Mouse (Mus musculus) forebrain, postnatal 0 days (tissue): Measurements from ENCODE around the gene Kdm4d. TPM values are rescaled to one million over a fixed set of nuclear protein-coding genes. Genes with fewer than 3 reads are reported as not detected.
"Not testable (repeated sequence)": the region's sequence is repeated elsewhere in the genome, so short reads cannot be mapped to it uniquely, and the experiment has no call there.

Source experiments
- ATAC-seq: fragments of 200-750 bp; cut with Nextera tagmentation; 2 replicates; pipeline ENCODE4 v1.8.0; 2017; ENCODE audit warnings: mild to moderate bottlenecking, moderate library complexity
- DNase-seq: peaks from one replicate; pipeline ENCODE4 v3.0.0-alpha.2; 2015
- H3K27ac ChIP-seq: fragments of 300-500 bp; sonication (generic); 2 replicates; pipeline ENCODE4 v1.5.1; 2014; ENCODE audit warnings: low read depth, mild to moderate bottlenecking, antibody characterized with exemption, low read length, moderate library complexity, mixed read lengths
- H3K27me3 ChIP-seq: fragments of 300-500 bp; sonication (generic); 2 replicates; pipeline ENCODE4 v1.6.1; 2014; ENCODE audit warnings: mild to moderate bottlenecking, low read length, mixed read lengths; ENCODE audit not compliant: insufficient read depth
- H3K36me3 ChIP-seq: fragments of 300-500 bp; sonication (generic); 2 replicates; pipeline ENCODE4 v1.6.1; 2014; ENCODE audit warnings: mild to moderate bottlenecking, moderate library complexity; ENCODE audit not compliant: insufficient read depth
- H3K4me1 ChIP-seq: fragments of 300-500 bp; sonication (generic); 2 replicates; pipeline ENCODE4 v1.6.1; 2014; ENCODE audit warnings: antibody characterized with exemption; ENCODE audit not compliant: insufficient read depth
- H3K4me2 ChIP-seq: fragments of 300-500 bp; sonication (generic); 2 replicates; pipeline ENCODE4 v1.6.1; 2014; ENCODE audit warnings: low read depth, mild to moderate bottlenecking, moderate library complexity
- H3K4me3 ChIP-seq: fragments of 300-500 bp; sonication (generic); 2 replicates; pipeline ENCODE4 v1.5.1; 2014; ENCODE audit warnings: low read depth, low read length, mixed read lengths
- H3K9ac ChIP-seq: fragments of 300-500 bp; sonication (generic); 2 replicates; pipeline ENCODE4 v1.6.1; 2014; ENCODE audit warnings: mild to moderate bottlenecking
- H3K9me3 ChIP-seq: fragments of 300-500 bp; sonication (generic); 2 replicates; pipeline ENCODE4 v1.6.1; 2016; ENCODE audit warnings: low read length
- CTCF ChIP-seq: sonication (generic); IDR thresholded peaks from 2 replicates; pipeline ENCODE4 v1.5.1; 2016; ENCODE audit warnings: antibody characterized with exemption, control low read depth, low read depth
- WGBS: fragments of 180-500 bp; shearing (Covaris S2); extraction: QIAGEN DNeasy Blood & Tissue Kit; methylation state at CpG from one replicate; pipeline ENCODE4 v1.1.7; 2014; 5-methylcytosine and 5-hydroxymethylcytosine counted together
- polyA plus RNA-seq: library from polyadenylated mRNA; unstranded; fragments of >200 nt; fragmentation: Nextera tagmentation; extraction: Ambion mirVana; gene quantifications from 2 replicates; pipeline ENCODE4 v1.2.1, GENCODE M21; 2015
- total RNA-seq: library from RNA; depleted of rRNA; stranded (reverse); fragments of >200 nt; gene quantifications from 2 replicates; pipeline ENCODE4 v1.2.3, GENCODE M21; 2014

Gene Kdm4d
- total and polyA plus RNA-seq, 2 experiments from 2014 or later, result 1.2 to 2.4 TPM

DNA sequence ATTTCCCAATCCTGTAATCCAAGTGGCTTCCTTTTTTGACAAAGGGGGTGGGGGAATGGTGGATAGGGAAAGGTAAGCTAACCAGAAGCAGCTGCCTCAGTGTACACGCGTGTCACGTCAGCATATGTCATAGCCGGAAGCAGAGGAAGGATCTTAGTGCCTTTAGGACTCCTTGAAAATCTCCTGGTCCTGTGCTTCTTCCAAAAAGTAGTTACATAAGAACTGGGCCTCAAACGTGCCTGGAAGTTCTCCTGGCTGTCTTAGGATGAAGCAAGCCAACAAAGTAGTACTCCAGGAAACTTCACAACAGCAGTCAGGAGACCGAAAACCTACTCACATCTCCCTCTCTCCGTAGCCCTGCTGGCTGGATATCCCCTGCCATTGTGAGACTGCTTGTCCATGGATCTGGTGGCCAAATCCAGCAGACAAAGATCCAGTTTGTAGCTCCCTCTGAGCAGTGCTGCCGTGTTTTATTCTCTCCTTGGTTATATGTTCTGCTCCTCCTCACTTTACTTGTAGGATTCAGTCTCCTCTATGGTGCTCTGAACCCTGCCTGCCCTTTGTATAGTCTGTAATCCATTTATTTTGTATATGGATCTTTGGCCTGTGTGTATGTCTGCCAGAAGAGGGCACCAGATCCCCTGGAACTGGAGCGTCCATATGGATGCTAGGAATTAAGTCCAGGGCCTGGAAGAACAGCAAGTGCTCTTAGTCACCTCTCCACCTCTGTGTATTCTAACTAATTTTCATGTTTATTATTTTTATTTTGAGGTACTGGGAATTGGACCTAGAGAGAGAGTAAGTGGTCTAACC, 12.6 kb upstream of the Kdm4d start:
- H3K9ac ChIP-seq, result no peak overlapping the region
- ATAC-seq, result peak; percentile 81
- H3K36me3 ChIP-seq, result peaks cover 29% of the 10 kb centered on the region
- no peak overlapping the region for H3K4me3 ChIP-seq
- DNase-seq, result peak; percentile 66
- H3K27me3 ChIP-seq, result no peaks in the 10 kb centered on the region
- 76% methylated on average over 9 of the region's 9 CpGs for WGBS
- no peak overlapping the region for H3K4me2 ChIP-seq
- H3K4me1 ChIP-seq, result no peaks in the 10 kb centered on the region
- TF ChIP-seq CTCF, result peak; percentile 80
- no peak overlapping the region for H3K27ac ChIP-seq
- no peaks in the 10 kb centered on the region for H3K9me3 ChIP-seq

DNA sequence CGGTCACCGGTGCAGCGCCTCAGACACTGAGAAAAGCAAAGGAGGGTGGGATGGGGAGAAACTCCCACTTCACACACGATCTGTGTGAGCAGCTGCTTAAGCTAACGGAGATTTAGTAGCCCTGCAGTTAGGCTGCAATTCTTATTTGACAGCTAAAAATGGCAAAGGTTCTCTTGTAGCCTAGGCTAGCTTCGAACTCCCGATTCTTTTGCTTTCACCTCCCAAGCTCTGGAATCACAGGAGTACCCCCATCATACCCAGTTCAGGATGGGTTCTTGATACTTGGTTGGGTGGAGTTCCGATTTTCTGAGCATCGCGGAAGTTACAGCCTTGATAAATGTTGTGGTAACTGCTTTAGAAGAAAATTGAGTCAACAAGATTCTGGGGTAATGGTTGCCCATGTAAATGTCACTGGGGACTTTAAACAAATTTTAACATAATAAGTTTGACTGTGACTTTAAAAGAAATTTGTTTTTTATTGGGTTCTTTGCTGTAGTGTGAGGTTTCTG, 688 bp upstream of the Kdm4d start:
- peaks cover 36% of the 10 kb centered on the region for H3K36me3 ChIP-seq
- no peak for TF ChIP-seq CTCF
- no peaks in the 10 kb centered on the region; the same call in 1 of the 2 replicates for H3K4me1 ChIP-seq
- no peaks in the 10 kb centered on the region for H3K27me3 ChIP-seq
- peak overlapping the region; percentile 93 for H3K4me3 ChIP-seq
- peak overlapping the region; percentile 84 for H3K27ac ChIP-seq
- no peaks in the 10 kb centered on the region for H3K9me3 ChIP-seq
- WGBS, result 4% methylated on average over 10 of the region's 10 CpGs
- peak overlapping the region; percentile 64 for H3K4me2 ChIP-seq
- no peak for DNase-seq
- H3K9ac ChIP-seq, result peak overlapping the region; percentile 81
- no peak for ATAC-seq

DNA sequence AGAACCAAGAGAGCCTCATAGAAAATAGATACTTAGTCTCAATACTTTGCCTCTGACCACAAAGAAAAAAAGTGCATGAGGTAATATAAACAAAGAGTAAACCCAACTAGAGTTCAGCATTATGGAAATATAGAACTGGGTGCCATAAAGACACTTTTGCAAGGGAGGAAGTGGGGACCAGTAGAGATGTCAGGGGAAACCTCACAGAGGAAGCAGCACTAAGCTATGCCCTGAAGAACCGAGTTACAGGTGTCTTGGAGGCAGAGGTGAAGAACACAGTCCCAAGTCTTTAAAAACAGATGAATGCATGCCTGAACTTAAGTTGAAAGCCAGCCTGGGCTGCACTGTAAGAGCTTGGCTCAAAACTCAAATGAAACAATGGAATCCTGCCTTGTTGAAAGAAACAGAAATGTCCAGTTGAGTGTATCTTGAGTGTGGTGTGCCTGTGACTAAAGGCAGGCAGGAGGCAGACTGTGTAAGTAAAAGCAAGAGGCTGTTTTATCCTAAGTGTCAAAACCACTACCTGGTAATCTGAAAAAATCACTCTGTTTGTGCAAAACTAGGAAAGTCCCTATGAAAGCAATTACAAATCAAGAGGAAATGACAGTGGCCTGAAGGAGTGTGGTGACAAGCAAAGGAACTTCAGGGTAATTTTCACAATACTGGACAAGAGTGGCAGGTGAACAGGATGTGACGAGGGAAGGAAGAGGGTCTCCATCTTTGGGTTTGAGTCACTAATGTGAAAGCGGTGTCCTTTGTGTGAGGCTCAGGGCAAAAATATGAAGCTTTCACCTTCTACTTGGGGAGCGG, 1.2 kb downstream of the Kdm4d start:
- Histone ChIP-seq H3K36me3 (peaks cover 19% of the 10 kb centered on the region), H3K4me2 (peak overlapping the region; percentile 68), H3K4me3 (peak overlapping the region; percentile 93), H3K9me3 (no peaks in the 10 kb centered on the region), H3K27ac (no peak overlapping the region), H3K27me3 (no peaks in the 10 kb centered on the region), H3K4me1 (no peaks in the 10 kb centered on the region; the same call in 1 of the 2 replicates), H3K9ac (no peak overlapping the region)
- 81% methylated on average over 4 of the region's 4 CpGs for WGBS
- DNase-seq (no peak), ATAC-seq (no peak)
- TF ChIP-seq CTCF, result no peak

DNA sequence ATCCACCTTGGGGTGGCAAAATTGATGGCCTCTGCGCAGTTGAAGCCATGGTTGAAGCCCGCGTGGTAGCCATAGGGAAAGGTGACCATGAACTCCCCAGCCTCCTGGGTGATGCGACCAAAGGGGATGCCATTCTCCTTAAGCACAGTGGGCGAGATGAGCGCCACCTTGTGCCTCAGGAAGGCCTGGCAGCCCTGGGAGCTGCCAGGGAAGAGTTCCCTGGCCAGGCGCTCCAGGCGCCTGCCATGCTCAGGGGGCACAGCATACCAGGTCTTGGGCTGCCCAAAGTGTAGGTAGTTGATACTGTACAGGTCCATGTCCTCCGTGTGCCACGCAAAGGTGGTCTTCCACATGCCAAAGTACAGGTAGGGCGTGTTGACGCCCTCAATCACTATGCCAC, 36.6 kb downstream of the Kdm4d start:
- not testable (repeated sequence) for ATAC-seq, DNase-seq, H3K27ac ChIP-seq, H3K9ac ChIP-seq, H3K4me1 ChIP-seq, H3K4me2 ChIP-seq, H3K4me3 ChIP-seq, H3K36me3 ChIP-seq, H3K27me3 ChIP-seq, H3K9me3 ChIP-seq
- WGBS, result 78% methylated on average over 11 of the region's 12 CpGs

DNA sequence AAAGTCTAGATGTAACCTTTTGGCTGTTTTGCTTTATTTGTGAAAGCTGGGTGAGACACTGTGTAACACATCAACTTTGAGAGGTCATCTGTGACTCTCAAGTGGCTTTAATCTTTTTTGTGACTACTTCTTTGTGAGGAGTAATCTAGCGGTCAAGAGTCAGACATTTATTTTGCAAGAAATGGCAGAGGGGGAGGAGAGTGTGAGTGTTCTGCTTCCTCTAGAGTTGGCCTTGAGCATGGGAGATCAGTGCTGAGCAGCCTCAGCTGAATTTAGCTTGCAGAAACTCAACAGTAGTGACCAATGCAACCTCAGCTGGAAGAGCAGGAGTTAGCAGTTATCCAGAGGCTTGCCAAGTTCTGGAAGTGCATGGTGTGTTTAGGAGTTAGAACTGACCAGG, 37.7 kb downstream of the Kdm4d start:
- not testable (repeated sequence) for H3K9me3 ChIP-seq, H3K36me3 ChIP-seq, H3K4me3 ChIP-seq, H3K4me1 ChIP-seq, H3K27me3 ChIP-seq, DNase-seq, ATAC-seq, H3K27ac ChIP-seq, H3K9ac ChIP-seq, H3K4me2 ChIP-seq
- 90% methylated on average over 1 of the region's 1 CpGs for WGBS

DNA sequence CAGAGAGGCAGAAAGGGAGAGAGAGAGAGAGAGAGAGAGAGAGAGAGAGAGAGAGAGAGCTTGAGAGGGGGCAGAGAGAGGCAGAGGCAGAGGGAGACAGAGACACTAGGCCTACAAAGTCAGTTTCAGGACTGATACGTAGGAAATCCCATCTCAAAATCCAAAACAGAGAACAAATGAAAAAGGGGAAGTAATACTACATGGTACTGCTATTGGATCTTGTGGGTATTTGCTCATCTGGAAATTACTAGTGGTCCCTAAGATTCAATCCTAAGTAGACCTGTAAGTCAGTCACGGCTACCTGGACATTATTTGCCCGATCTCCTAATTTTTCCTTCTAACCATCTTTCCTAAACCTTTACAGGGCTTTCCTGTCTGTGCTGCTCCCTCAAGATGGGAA, 44.0 kb downstream of the Kdm4d start:
- H3K27me3 ChIP-seq, result no peaks in the 10 kb centered on the region
- DNase-seq (no peak), ATAC-seq (no peak)
- H3K4me2 ChIP-seq, result no peak overlapping the region
- no peak overlapping the region for H3K4me3 ChIP-seq
- no peaks in the 10 kb centered on the region for H3K9me3 ChIP-seq
- H3K36me3 ChIP-seq, result no peaks in the 10 kb centered on the region
- no peak overlapping the region for H3K9ac ChIP-seq
- no peak overlapping the region for H3K27ac ChIP-seq
- no peak for TF ChIP-seq CTCF
- 87% methylated on average over 3 of the region's 3 CpGs for WGBS
- H3K4me1 ChIP-seq, result no peaks in the 10 kb centered on the region

DNA sequence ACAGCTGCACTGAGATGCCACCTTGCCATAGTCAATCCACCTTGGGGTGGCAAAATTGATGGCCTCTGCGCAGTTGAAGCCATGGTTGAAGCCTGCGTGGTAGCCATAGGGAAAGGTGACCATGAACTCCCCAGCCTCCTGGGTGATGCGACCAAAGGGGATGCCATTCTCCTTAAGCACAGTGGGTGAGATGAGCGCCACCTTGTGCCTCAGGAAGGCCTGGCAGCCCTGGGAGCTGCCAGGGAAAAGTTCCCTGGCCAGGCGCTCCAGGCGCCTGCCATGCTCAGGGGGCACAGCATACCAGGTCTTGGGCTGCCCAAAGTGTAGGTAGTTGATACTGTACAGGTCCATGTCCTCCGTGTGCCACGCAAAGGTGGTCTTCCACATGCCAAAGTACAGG, 49.2 kb downstream of the Kdm4d start:
- WGBS, result 54% methylated on average over 7 of the region's 8 CpGs
- not testable (repeated sequence) for H3K27ac ChIP-seq, H3K4me3 ChIP-seq, DNase-seq, ATAC-seq, H3K4me2 ChIP-seq, H3K27me3 ChIP-seq, H3K4me1 ChIP-seq, H3K9ac ChIP-seq, H3K36me3 ChIP-seq, H3K9me3 ChIP-seq

DNA sequence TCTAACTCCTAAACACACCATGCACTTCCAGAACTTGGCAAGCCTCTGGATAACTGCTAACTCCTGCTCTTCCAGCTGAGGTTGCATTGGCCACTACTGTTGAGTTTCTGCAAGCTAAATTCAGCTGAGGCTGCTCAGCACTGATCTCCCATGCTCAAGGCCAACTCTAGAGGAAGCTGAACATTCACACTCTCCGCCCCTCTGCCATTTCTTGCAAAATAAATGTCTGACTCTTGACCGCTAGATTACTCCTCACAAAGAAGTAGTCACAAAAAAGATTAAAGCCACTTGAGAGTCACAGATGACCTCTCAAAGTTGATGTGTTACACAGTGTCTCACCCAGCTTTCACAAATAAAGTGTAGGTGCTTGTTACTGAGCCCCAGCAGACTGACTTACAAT, 53.2 kb downstream of the Kdm4d start:
- not testable (repeated sequence) for ATAC-seq, H3K27ac ChIP-seq, DNase-seq, H3K4me3 ChIP-seq, H3K4me2 ChIP-seq, H3K36me3 ChIP-seq, H3K9ac ChIP-seq, H3K27me3 ChIP-seq, H3K9me3 ChIP-seq, H3K4me1 ChIP-seq
- WGBS, result 97% methylated on average over 2 of the region's 2 CpGs
